Mouse (Mus musculus): ENCODE results near the gene Gm10295. TPM values are rescaled to one million over a fixed set of nuclear protein-coding genes. Genes with fewer than 3 reads are reported as not detected.

The Gm10295 gene
- polyA plus RNA-seq (2015; fragmentation: Nextera tagmentation; extraction: Ambion mirVana): not detected in 2 replicates

- no peak for DNase-seq (ENCODE audit: low spot score)
These were observed at the start of gene Gm10295 for GRCm38 (mm10) chr7:71351364-71351763. Gene Gm10295, minus strand, starts transcription at chr7:71351485.

- DNase-seq (ENCODE audit: low spot score): no peak
These were observed 49.7 kb upstream of the Gm10295 start for GRCm38 (mm10) chr7:71401032-71401431.

GRCm38 (mm10) chr7:71399891-71400632 is 48.8 kb upstream of the Gm10295 start:
- DNase-seq (ENCODE audit: low spot score): no peak

- DNase-seq (ENCODE audit: low spot score): no peak
These were observed 47.9 kb upstream of the Gm10295 start for GRCm38 (mm10) chr7:71398959-71399756.

GRCm38 (mm10) chr7:71398389-71398788 is 47.1 kb upstream of the Gm10295 start:
- no peak for DNase-seq (ENCODE audit: low spot score)

GRCm38 (mm10) chr7:71392795-71393341 is 41.6 kb upstream of the Gm10295 start:
- no peak for DNase-seq (ENCODE audit: low spot score)

- DNase-seq (ENCODE audit: low spot score): no peak
These were observed 40.0 kb upstream of the Gm10295 start for GRCm38 (mm10) chr7:71391333-71391732.

- DNase-seq (ENCODE audit: low spot score): no peak
These were observed 39.0 kb upstream of the Gm10295 start for GRCm38 (mm10) chr7:71390291-71390690.

GRCm38 (mm10) chr7:71386050-71386449 is 34.8 kb upstream of the Gm10295 start:
- peak; percentile 5 for DNase-seq (ENCODE audit: low spot score)

GRCm38 (mm10) chr7:71384921-71385320 is 33.6 kb upstream of the Gm10295 start:
- DNase-seq (ENCODE audit: low spot score): no peak

GRCm38 (mm10) chr7:71383341-71384130 is 32.3 kb upstream of the Gm10295 start:
- DNase-seq (ENCODE audit: low spot score): no peak

GRCm38 (mm10) chr7:71379826-71380825 is 28.8 kb upstream of the Gm10295 start:
- DNase-seq (ENCODE audit: low spot score): no peak

- DNase-seq (ENCODE audit: low spot score): peak; percentile 17
These were observed 27.8 kb upstream of the Gm10295 start for GRCm38 (mm10) chr7:71378812-71379760.

GRCm38 (mm10) chr7:71377983-71378382 is 26.7 kb upstream of the Gm10295 start:
- DNase-seq (ENCODE audit: low spot score): no peak

- DNase-seq (ENCODE audit: low spot score): no peak
These were observed 22.8 kb upstream of the Gm10295 start for GRCm38 (mm10) chr7:71374059-71374458.

GRCm38 (mm10) chr7:71371916-71372315 is 20.6 kb upstream of the Gm10295 start:
- no peak for DNase-seq (ENCODE audit: low spot score)

GRCm38 (mm10) chr7:71370746-71371145 is 19.5 kb upstream of the Gm10295 start:
- no peak for DNase-seq (ENCODE audit: low spot score)

- no peak for DNase-seq (ENCODE audit: low spot score)
These were observed 18.8 kb upstream of the Gm10295 start for GRCm38 (mm10) chr7:71370128-71370527.
